ENCODE assay signal across 8 mouse cellular contexts in the genomic region with DNA sequence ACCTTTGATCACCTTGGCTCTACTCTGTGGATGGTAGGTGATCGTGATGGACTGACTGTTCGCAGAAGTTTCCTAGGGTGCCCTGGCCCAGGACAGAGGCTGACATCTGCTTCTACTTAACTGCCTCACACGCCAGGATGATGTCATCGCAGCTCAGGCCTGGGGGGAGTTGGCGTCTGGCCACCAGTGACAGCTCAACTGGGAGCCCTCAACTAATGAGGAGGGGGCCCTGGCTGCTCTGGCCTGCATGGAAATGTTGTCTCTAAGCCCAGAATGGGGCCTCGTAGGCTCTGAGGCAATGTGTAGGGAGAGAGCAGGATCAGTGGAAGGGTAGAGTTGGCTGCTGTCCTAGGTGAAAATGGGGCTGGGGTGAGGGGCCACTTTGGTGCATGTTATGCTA.
A peak's percentile ranks its signal among the peaks of the same experiment; 100 is the strongest.
DNase-seq lines count a peak whose midpoint lies in the region; ATAC-seq lines count a peak whose summit lies in the region.

No protein-coding gene starts in this region.

- no peaks in the 10 kb centered on the region for H3K27me3 ChIP-seq in forebrain, embryonic 14.5 days (replicated peaks; ENCODE audit: control insufficient read depth, insufficient read depth, low read length)
- H3K27me3 ChIP-seq in forebrain, embryonic 11.5 days (ENCODE audit: control insufficient read depth, insufficient read depth, low read length) = no peaks in the 10 kb centered on the region
- no peaks in the 10 kb centered on the region for H3K27me3 ChIP-seq in limb, embryonic 11.5 days (ENCODE audit: control insufficient read depth, insufficient read depth, low read length)

- no peaks in the 10 kb centered on the region for H3K36me3 ChIP-seq in forebrain, embryonic 14.5 days (ENCODE audit: control insufficient read depth, insufficient read depth, low read length)
- no peaks in the 10 kb centered on the region for H3K36me3 ChIP-seq in forebrain, embryonic 11.5 days (ENCODE audit: control insufficient read depth, insufficient read depth, low read length)
- no peaks in the 10 kb centered on the region for H3K36me3 ChIP-seq in limb, embryonic 11.5 days (ENCODE audit: control insufficient read depth, insufficient read depth, low read length)

- H3K4me1 ChIP-seq in forebrain, embryonic 14.5 days (ENCODE audit: control insufficient read depth, insufficient read depth, low read length) = peaks cover 9% of the 10 kb centered on the region; the same call in 1 of the 2 replicates
- H3K4me1 ChIP-seq in forebrain, embryonic 11.5 days (replicated peaks; ENCODE audit: control insufficient read depth, insufficient read depth, low read length) = no peaks in the 10 kb centered on the region
- H3K4me1 ChIP-seq in limb, embryonic 11.5 days (ENCODE audit: control insufficient read depth, insufficient read depth, low read length) = peaks cover 12% of the 10 kb centered on the region

- no peak overlapping the region for H3K27ac ChIP-seq in forebrain, embryonic 14.5 days (ENCODE audit: low read depth, low read length)
- H3K27ac ChIP-seq in forebrain, embryonic 11.5 days (ENCODE audit: low read depth, low read length) = no peak overlapping the region
- no peak overlapping the region for H3K27ac ChIP-seq in limb, embryonic 11.5 days (replicated peaks; ENCODE audit: low read depth, low read length)

- ATAC-seq in forebrain, embryonic 14.5 days = peak; percentile 76
- no peak for ATAC-seq in forebrain, embryonic 11.5 days (replicated peaks; ENCODE audit: low FRiP score)
- ATAC-seq in limb, embryonic 11.5 days (ENCODE audit: insufficient number of reproducible peaks, low FRiP score, low TSS enrichment, low read depth) = peak; percentile 39; the same call in 1 of the 2 replicates
- no peak for ATAC-seq in activated CD4-positive, CD25-positive, alpha-beta regulatory T cell, adult 4 months

- WGBS in forebrain, embryonic 14.5 days = 36% methylated on average over 6 of the region's 6 CpGs
- WGBS in forebrain, embryonic 11.5 days = 65% methylated on average over 6 of the region's 6 CpGs
- WGBS in limb, embryonic 11.5 days = 8% methylated on average over 6 of the region's 6 CpGs

- no peak overlapping the region for H3K4me3 ChIP-seq in forebrain, embryonic 14.5 days (ENCODE audit: low read depth, low read length)
- H3K4me3 ChIP-seq in forebrain, embryonic 11.5 days (ENCODE audit: low read depth, low read length) = no peak overlapping the region
- no peak overlapping the region for H3K4me3 ChIP-seq in limb, embryonic 11.5 days (ENCODE audit: low read depth, low read length)

- DNase-seq in forebrain, embryonic 14.5 days (ENCODE audit: low spot score) = peak; percentile 70
- no peak for DNase-seq in forebrain, embryonic 11.5 days (ENCODE audit: low spot score)
- peak; percentile 97 for DNase-seq in NIH3T3 (ENCODE audit: low read depth)
- DNase-seq in forelimb bud, embryonic 11.5 days (ENCODE audit: low read depth, low spot score) = peak; percentile 60
- peak; percentile 67 for DNase-seq in limb, embryonic 11.5 days (ENCODE audit: low spot score)
- no peak for DNase-seq in yolk sac, embryonic 10.5 days (ENCODE audit: low spot score)
- no peak for DNase-seq in c-Kit-positive CD71-positive TER-119-positive erythroid progenitor cells, embryonic 14.5 days (ENCODE audit: low spot score)

- H3K4me2 ChIP-seq in forebrain, embryonic 14.5 days (ENCODE audit: low read length) = no peak overlapping the region
- H3K4me2 ChIP-seq in forebrain, embryonic 11.5 days (ENCODE audit: low read depth, low read length, severe bottlenecking) = no peak overlapping the region
- no peak overlapping the region for H3K4me2 ChIP-seq in limb, embryonic 11.5 days (ENCODE audit: low read depth, severe bottlenecking)

- no peak overlapping the region for H3K9ac ChIP-seq in forebrain, embryonic 14.5 days (ENCODE audit: low read length)
- H3K9ac ChIP-seq in forebrain, embryonic 11.5 days (ENCODE audit: low read length) = no peak overlapping the region
- H3K9ac ChIP-seq in limb, embryonic 11.5 days (ENCODE audit: low read length) = no peak overlapping the region

- no peaks in the 10 kb centered on the region for H3K9me3 ChIP-seq in forebrain, embryonic 14.5 days (replicated peaks; ENCODE audit: control insufficient read depth, low read length)
- H3K9me3 ChIP-seq in forebrain, embryonic 11.5 days (ENCODE audit: control insufficient read depth, low read length) = no peaks in the 10 kb centered on the region
- H3K9me3 ChIP-seq in limb, embryonic 11.5 days (ENCODE audit: control insufficient read depth, low read length) = no peaks in the 10 kb centered on the region

Comparison
In these comparisons a context has a peak if more than half of its experiments do, and no peak if none do; other contexts are left out.
1. ATAC-seq: peak in forebrain, embryonic 14.5 days (single experiment) and limb, embryonic 11.5 days (single experiment); none in forebrain, embryonic 11.5 days (single experiment) and activated CD4-positive, CD25-positive, alpha-beta regulatory T cell, adult 4 months (single experiment).
2. DNase-seq: peak in forebrain, embryonic 14.5 days (single experiment), NIH3T3 (single experiment), forelimb bud, embryonic 11.5 days (single experiment) and limb, embryonic 11.5 days (single experiment); none in forebrain, embryonic 11.5 days (single experiment), yolk sac, embryonic 10.5 days (single experiment) and c-Kit-positive CD71-positive TER-119-positive erythroid progenitor cells, embryonic 14.5 days (single experiment).